Mouse (Mus musculus) lung, adult 10 weeks (tissue): ENCODE measurements around the gene Polr1a. TPM values are rescaled to one million over a fixed set of nuclear protein-coding genes. Genes with fewer than 3 reads are reported as not detected.

ENCODE experiments used
- polyA plus RNA-seq: library from polyadenylated mRNA; stranded (reverse); fragments of 350-450 nt; fragmentation: Illumina TruSeq; extraction: RNeasy Lipid Tissue Mini Kit (QIAGEN cat#74804); gene quantifications from one replicate; pipeline ENCODE4 v1.2.3, GENCODE M21; 2014; ENCODE audit warnings: low read depth, low replicate concordance; ENCODE audit not compliant: insufficient read depth

Gene Polr1a
- 6.0 TPM for polyA plus RNA-seq

DNA sequence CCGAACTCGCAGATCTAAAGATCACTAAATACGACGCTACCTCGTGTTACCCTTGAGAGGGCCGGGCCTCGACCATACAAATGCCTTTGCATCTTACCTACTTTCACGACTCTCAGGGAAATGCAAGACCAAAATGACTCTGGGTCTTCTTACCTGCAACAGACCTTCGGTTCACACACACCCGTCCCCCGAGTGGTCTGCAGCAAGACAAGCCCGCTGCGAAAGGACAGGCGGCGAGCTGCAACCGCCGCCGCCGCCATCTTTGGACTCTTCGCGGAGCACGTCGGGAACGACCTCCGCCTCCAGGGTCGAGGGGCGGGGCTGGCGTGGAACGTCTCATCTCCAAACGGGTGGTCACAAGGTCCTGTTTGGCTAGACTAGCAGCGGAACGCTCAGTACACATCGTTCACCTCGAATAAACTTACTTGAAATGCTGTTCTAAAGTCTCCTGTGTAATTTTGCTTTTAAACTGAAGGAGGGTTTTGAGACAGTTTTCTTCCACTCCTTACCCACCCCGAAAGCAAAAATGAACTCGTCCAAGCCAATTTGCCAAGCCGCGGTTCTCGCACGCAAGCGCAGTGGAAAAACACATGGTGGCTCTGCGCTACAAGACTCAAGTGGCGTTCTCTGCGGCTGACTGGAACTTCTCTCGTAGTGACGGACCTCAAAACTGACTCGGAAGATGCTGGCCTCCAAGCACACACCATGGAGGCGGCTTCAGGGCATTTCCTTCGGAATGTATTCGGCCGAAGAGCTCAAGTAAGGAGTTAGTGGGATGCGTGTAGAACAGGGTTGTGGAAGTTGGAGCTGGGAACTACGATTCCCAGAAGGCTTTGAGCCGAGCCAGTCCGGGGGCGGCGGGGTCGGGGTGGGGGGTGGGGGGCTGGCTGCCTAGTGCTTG lies at the start of gene Polr1a, which contains the start of gene Ptcd3:
TSS of gene Polr1a (plus strand) at position 573 of the 901 bp plus-strand sequence.
TSS of gene Ptcd3 (minus strand) at position 270 of the 901 bp plus-strand sequence.

Other genes with a start within 250 kb of the Polr1a start
- 5.0 TPM for gene Reep1, start 201.5 kb upstream of the Polr1a start, polyA plus RNA-seq
- gene Mrpl35, start 82.1 kb upstream of the Polr1a start, polyA plus RNA-seq, result 17.7 TPM
- 61.2 TPM for gene Immt, start 77.7 kb upstream of the Polr1a start, polyA plus RNA-seq
- gene Ptcd3, start 303 bp upstream of the Polr1a start, polyA plus RNA-seq, result 23.4 TPM
- gene St3gal5, start 188.5 kb downstream of the Polr1a start, polyA plus RNA-seq, result 18.7 TPM